Mouse (Mus musculus) hindlimb bud, embryonic 11.5 days (tissue): ENCODE measurements around the gene Nfu1.

Experiments used
- DNase-seq: peaks from one replicate; pipeline ENCODE4 v3.0.0-alpha.2; 2012; ENCODE audit warnings: low read depth, low spot score; ENCODE audit errors: extremely low spot score

The Nfu1 gene

GRCm38 (mm10) chr6:87070641-87071040 lies 61.6 kb downstream of the Nfu1 start:
- DNase-seq = no peak

- no peak for DNase-seq
Observed at GRCm38 (mm10) chr6:87072759-87073158, 63.7 kb downstream of the Nfu1 start.

- DNase-seq = no peak
Observed at GRCm38 (mm10) chr6:87075092-87075685, 66.2 kb downstream of the Nfu1 start.
